Mouse (Mus musculus) G1E (cell line): ENCODE results near the gene L3mbtl4.

Experiments
- CTCF ChIP-seq: IDR thresholded peaks from 2 replicates; pipeline ENCODE4 v1.5.1; 2012; ENCODE audit warnings: low read depth, low read length, inconsistent platforms, mixed read lengths
- TAL1 ChIP-seq: conservative IDR thresholded peaks from 2 replicates; pipeline ENCODE4 v1.6.1; 2012; ENCODE audit warnings: low read depth, low read length, inconsistent platforms, mixed read lengths

DNA sequence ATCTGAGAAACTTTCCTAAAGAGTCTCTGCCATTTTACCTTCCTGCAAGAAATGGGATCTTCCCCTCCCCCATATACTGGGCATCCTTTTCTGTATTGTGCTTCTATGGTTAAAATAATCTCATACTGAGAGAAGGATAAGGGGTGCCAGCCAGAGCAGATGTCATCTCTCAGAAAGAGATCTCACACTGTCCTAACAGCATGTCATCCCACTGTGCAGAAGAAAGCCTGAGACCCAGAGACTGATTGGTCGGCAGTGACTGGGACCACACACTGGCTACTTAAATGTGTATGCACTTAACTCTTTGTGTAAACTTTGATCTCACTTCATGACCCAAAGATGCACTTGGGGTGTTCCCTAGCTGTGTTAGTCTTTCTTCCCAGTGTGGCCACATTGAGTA lies 193.7 kb downstream of the L3mbtl4 start:
- TF ChIP-seq CTCF (no peak), TAL1 (no peak)
